Mouse (Mus musculus): ENCODE data around the gene Apbb2. TPM values are rescaled to one million over a fixed set of nuclear protein-coding genes. Genes with fewer than 3 reads are reported as not detected.

Apbb2 gene
- total and polyA plus RNA-seq, 2 experiments from 2014 or later, result 64.6 to 77.2 TPM

DNA sequence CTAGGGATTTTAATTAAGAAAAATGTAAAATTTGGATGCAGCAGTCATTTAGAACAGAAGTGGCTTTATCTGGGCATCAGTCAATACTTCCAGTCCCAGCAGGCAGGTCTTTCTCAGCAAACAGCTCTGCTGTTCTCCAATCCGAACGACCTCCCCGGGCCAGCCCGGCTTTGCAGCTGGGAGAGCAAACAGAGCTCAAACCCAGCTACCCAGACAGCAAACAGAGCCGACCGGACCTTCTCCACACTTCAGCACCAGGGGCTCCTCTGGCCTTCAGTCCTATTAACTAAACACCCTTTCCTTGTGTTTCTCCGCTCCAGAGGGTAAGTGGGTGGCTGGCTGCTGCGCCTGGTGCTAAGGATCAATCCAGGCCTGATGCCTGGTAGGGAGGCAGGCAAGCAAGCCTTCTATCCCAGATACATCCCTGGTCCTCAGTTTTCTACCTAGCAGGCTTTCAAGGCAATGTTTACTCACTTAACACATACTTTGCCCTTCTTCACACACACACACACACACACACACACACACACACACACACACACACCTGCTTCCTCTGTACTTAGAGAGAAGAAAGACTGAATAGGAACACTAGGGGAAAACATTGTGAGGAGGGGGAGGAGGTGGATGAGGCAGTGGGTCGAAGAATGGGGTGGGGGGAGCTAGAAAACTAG, 82.9 kb downstream of the Apbb2 start:
- DNase-seq (no peak), ATAC-seq (no peak)
- no peak overlapping the region for H3K9ac ChIP-seq
- no peaks in the 10 kb centered on the region for H3K4me1 ChIP-seq (ENCODE audit: insufficient read depth)
- WGBS, result 54% methylated on average over 9 of the region's 9 CpGs
- no peak for TF ChIP-seq CTCF (IDR thresholded peaks at IDR 0.05; ENCODE audit: low read depth)
- H3K4me2 ChIP-seq (ENCODE audit: low read depth), result no peak overlapping the region
- H3K27ac ChIP-seq (ENCODE audit: low read depth, low read length), result no peak overlapping the region
- no peaks in the 10 kb centered on the region for H3K27me3 ChIP-seq (ENCODE audit: insufficient read depth, low read length)
- no peak overlapping the region for H3K4me3 ChIP-seq (ENCODE audit: low read depth, low read length)
- H3K36me3 ChIP-seq (ENCODE audit: insufficient read depth), result no peaks in the 10 kb centered on the region
- H3K9me3 ChIP-seq (ENCODE audit: low read length), result no peaks in the 10 kb centered on the region

DNA sequence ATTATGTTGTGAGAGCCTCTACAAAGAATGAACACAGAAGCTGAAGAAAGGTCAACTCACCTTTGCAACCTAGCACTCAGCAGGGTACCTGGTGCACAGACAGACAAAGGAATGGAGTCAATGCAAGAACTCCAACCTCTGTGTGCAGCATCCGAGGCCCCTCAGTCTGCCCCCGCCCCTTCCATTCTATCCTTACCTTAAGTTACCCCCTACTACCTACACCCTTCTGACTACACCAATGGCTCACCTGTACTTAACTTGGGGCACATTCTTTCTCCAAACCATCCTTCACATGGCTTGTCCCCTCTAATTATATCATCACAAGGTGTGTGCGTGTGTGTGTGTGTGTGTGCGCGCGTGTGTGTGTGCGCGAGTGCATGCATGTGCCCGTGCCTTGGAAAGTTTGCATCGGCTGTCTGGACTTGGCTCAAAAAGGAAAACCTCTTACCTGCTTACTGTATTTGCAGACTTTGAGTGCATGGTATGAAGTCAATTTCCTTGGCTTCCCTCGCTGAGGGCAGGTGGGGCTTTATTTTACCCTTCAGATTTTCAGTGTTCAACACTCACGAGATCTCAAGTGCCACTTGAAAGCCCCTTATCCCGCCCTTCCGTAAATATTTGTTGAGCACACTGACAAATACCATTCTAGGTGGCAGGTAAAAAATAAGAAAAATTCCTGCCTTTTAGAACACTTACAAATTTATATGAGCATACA, 84.7 kb downstream of the Apbb2 start:
- Histone ChIP-seq H3K4me3 (ENCODE audit: low read depth, low read length) (no peak overlapping the region), H3K9me3 (ENCODE audit: low read length) (no peaks in the 10 kb centered on the region), H3K27me3 (ENCODE audit: insufficient read depth, low read length) (no peaks in the 10 kb centered on the region), H3K36me3 (ENCODE audit: insufficient read depth) (no peaks in the 10 kb centered on the region), H3K4me2 (ENCODE audit: low read depth) (no peak overlapping the region), H3K4me1 (ENCODE audit: insufficient read depth) (no peaks in the 10 kb centered on the region), H3K27ac (ENCODE audit: low read depth, low read length) (no peak overlapping the region), H3K9ac (no peak overlapping the region)
- WGBS, result 93% methylated on average over 14 of the region's 14 CpGs
- no peak for TF ChIP-seq CTCF (IDR thresholded peaks at IDR 0.05; ENCODE audit: low read depth)
- no peak for ATAC-seq
- no peak for DNase-seq

- H3K9me3 ChIP-seq (ENCODE audit: low read length), result no peaks in the 10 kb centered on the region
- TF ChIP-seq CTCF (IDR thresholded peaks at IDR 0.05; ENCODE audit: low read depth), result no peak
- H3K4me2 ChIP-seq (ENCODE audit: low read depth), result no peak overlapping the region
- no peaks in the 10 kb centered on the region for H3K4me1 ChIP-seq (ENCODE audit: insufficient read depth)
- ATAC-seq (no peak), DNase-seq (no peak)
- H3K36me3 ChIP-seq (ENCODE audit: insufficient read depth), result no peaks in the 10 kb centered on the region
- no peaks in the 10 kb centered on the region for H3K27me3 ChIP-seq (ENCODE audit: insufficient read depth, low read length)
- H3K9ac ChIP-seq, result no peak overlapping the region
- 63% methylated on average over 6 of the region's 6 CpGs for WGBS
- no peak overlapping the region for H3K27ac ChIP-seq (ENCODE audit: low read depth, low read length)
- H3K4me3 ChIP-seq (ENCODE audit: low read depth, low read length), result no peak overlapping the region
These were observed 85.8 kb downstream of the Apbb2 start for GRCm38 (mm10) chr5:66532827-66533226.

- 81% methylated on average over 4 of the region's 4 CpGs for WGBS
- H3K9ac ChIP-seq, result no peak overlapping the region
These were observed 88.2 kb downstream of the Apbb2 start for GRCm38 (mm10) chr5:66530361-66530760.

GRCm38 (mm10) chr5:66529631-66530030, 89.0 kb downstream of the Apbb2 start:
- H3K4me2 ChIP-seq (ENCODE audit: low read depth), result no peak overlapping the region
- H3K4me1 ChIP-seq (ENCODE audit: insufficient read depth), result no peaks in the 10 kb centered on the region
- H3K9me3 ChIP-seq (ENCODE audit: low read length), result no peaks in the 10 kb centered on the region
- 88% methylated on average over 7 of the region's 7 CpGs for WGBS
- H3K27me3 ChIP-seq (ENCODE audit: insufficient read depth, low read length), result no peaks in the 10 kb centered on the region
- DNase-seq (no peak), ATAC-seq (no peak)
- no peaks in the 10 kb centered on the region for H3K36me3 ChIP-seq (ENCODE audit: insufficient read depth)
- H3K27ac ChIP-seq (ENCODE audit: low read depth, low read length), result no peak overlapping the region
- no peak overlapping the region for H3K9ac ChIP-seq
- TF ChIP-seq CTCF (IDR thresholded peaks at IDR 0.05; ENCODE audit: low read depth), result no peak
- no peak overlapping the region for H3K4me3 ChIP-seq (ENCODE audit: low read depth, low read length)

More at GRCm38 (mm10) chr5:66530361-66530760, 88.2 kb downstream of the Apbb2 start:
- TF ChIP-seq CTCF (IDR thresholded peaks at IDR 0.05; ENCODE audit: low read depth), result no peak
- H3K4me1 ChIP-seq (ENCODE audit: insufficient read depth), result no peaks in the 10 kb centered on the region
- ATAC-seq, result no peak
- no peaks in the 10 kb centered on the region for H3K9me3 ChIP-seq (ENCODE audit: low read length)
- H3K4me3 ChIP-seq (ENCODE audit: low read depth, low read length), result no peak overlapping the region
- H3K27me3 ChIP-seq (ENCODE audit: insufficient read depth, low read length), result no peaks in the 10 kb centered on the region
- no peak for DNase-seq
- H3K27ac ChIP-seq (ENCODE audit: low read depth, low read length), result no peak overlapping the region
- H3K36me3 ChIP-seq (ENCODE audit: insufficient read depth), result no peaks in the 10 kb centered on the region
- H3K4me2 ChIP-seq (ENCODE audit: low read depth), result no peak overlapping the region

DNA sequence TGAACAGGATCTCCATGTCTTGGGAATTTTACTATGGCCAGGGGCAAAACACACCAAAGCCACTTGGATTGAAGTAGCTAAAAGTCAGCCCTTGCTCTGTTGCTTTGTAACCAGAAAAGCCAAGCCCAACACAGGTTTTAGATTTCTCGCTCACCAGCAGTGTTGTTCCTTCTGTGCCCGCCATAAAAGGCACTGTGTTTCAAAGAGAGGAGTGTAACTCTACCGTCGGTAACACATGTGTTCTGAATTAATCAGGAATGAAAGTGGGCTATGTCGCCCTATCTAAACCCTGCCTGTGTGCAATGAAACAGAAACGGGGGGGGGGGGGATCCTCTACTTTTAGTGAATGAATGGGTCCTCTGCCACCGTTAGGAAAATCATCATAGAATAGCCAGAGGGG, 90.0 kb downstream of the Apbb2 start:
- Histone ChIP-seq H3K27me3 (ENCODE audit: insufficient read depth, low read length) (no peaks in the 10 kb centered on the region), H3K4me1 (ENCODE audit: insufficient read depth) (no peaks in the 10 kb centered on the region), H3K9ac (no peak overlapping the region), H3K9me3 (ENCODE audit: low read length) (no peaks in the 10 kb centered on the region), H3K27ac (ENCODE audit: low read depth, low read length) (no peak overlapping the region), H3K4me2 (ENCODE audit: low read depth) (no peak overlapping the region), H3K36me3 (ENCODE audit: insufficient read depth) (no peaks in the 10 kb centered on the region), H3K4me3 (ENCODE audit: low read depth, low read length) (no peak overlapping the region)
- no peak for TF ChIP-seq CTCF (IDR thresholded peaks at IDR 0.05; ENCODE audit: low read depth)
- ATAC-seq, result no peak
- WGBS, result 38% methylated on average over 7 of the region's 7 CpGs
- DNase-seq, result no peak

DNA sequence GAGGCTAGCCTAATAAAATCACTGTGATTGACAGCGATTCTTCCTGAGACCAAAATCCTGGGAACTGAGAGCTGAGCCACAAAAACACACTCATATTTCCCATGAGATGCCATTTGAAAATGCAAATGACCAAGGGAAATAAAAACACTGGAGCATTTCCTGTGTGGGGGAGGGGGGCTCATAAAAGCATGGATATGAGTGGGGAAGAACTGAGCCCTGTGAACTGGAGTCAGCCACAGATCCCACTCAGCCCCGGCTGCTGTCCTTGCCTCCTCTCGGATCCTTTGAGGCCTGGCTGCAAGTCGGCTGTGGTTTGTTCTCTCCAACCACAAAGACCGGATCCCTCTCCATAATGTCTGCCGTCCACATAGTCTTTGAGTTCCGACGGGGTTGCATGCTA, 91.5 kb downstream of the Apbb2 start:
- ATAC-seq (no peak), DNase-seq (no peak)
- H3K9me3 ChIP-seq (ENCODE audit: low read length), result no peaks in the 10 kb centered on the region
- no peaks in the 10 kb centered on the region for H3K4me1 ChIP-seq (ENCODE audit: insufficient read depth)
- H3K9ac ChIP-seq, result no peak overlapping the region
- no peaks in the 10 kb centered on the region for H3K27me3 ChIP-seq (ENCODE audit: insufficient read depth, low read length)
- H3K4me3 ChIP-seq (ENCODE audit: low read depth, low read length), result no peak overlapping the region
- no peak for TF ChIP-seq CTCF (IDR thresholded peaks at IDR 0.05; ENCODE audit: low read depth)
- 82% methylated on average over 8 of the region's 8 CpGs for WGBS
- H3K4me2 ChIP-seq (ENCODE audit: low read depth), result no peak overlapping the region
- H3K27ac ChIP-seq (ENCODE audit: low read depth, low read length), result no peak overlapping the region
- H3K36me3 ChIP-seq (ENCODE audit: insufficient read depth), result no peaks in the 10 kb centered on the region
